Mouse (Mus musculus): ENCODE data around the gene Rnf180. TPM values are rescaled to one million over a fixed set of nuclear protein-coding genes. Genes with fewer than 3 reads are reported as not detected.

Rnf180 gene
- total and polyA plus RNA-seq, 2 experiments: 0.20 to 0.74 TPM

GRCm38 (mm10) chr13:105305513-105305912, 10.9 kb upstream of the Rnf180 start:
- Histone ChIP-seq H3K27ac (replicated peaks; ENCODE audit: insufficient read depth, low read depth, low read length) (no peak overlapping the region), H3K4me3 (ENCODE audit: insufficient read depth, low read depth, low read length) (no peak overlapping the region), H3K36me3 (ENCODE audit: control insufficient read depth, insufficient read depth, low read length) (no peaks in the 10 kb centered on the region), H3K4me1 (ENCODE audit: control insufficient read depth, insufficient read depth, low read length) (no peaks in the 10 kb centered on the region; the same call in 1 of the 2 replicates), H3K79me2 (ENCODE audit: control insufficient read depth, insufficient read depth, low read length) (no peaks in the 10 kb centered on the region), H3K9ac (ENCODE audit: low read depth, low read length) (no peak overlapping the region), H3K27me3 (ENCODE audit: control insufficient read depth, insufficient read depth, low read length) (no peaks in the 10 kb centered on the region)
- 88% methylated on average over 2 of the region's 2 CpGs for WGBS
- TF ChIP-seq POLR2A (IDR thresholded peaks at IDR 0.05; ENCODE audit: extremely low read depth, insufficient read depth, low read length): no peak
- TF ChIP-seq CTCF (IDR thresholded peaks at IDR 0.05; ENCODE audit: low read depth, low read length): no peak
- no peak for DNase-seq (ENCODE audit: extremely low read depth, low read depth, low spot score)

- TF ChIP-seq CTCF (IDR thresholded peaks at IDR 0.05; ENCODE audit: low read depth, low read length) (no peak), POLR2A (IDR thresholded peaks at IDR 0.05; ENCODE audit: extremely low read depth, insufficient read depth, low read length) (no peak)
- no peaks in the 10 kb centered on the region; the same call in 1 of the 2 replicates for H3K4me1 ChIP-seq (ENCODE audit: control insufficient read depth, insufficient read depth, low read length)
- no peak overlapping the region for H3K4me3 ChIP-seq (ENCODE audit: insufficient read depth, low read depth, low read length)
- no peaks in the 10 kb centered on the region for H3K36me3 ChIP-seq (ENCODE audit: control insufficient read depth, insufficient read depth, low read length)
- no peak overlapping the region for H3K9ac ChIP-seq (ENCODE audit: low read depth, low read length)
- H3K79me2 ChIP-seq (ENCODE audit: control insufficient read depth, insufficient read depth, low read length): no peaks in the 10 kb centered on the region
- H3K27me3 ChIP-seq (ENCODE audit: control insufficient read depth, insufficient read depth, low read length): no peaks in the 10 kb centered on the region
- no peak for DNase-seq (ENCODE audit: extremely low read depth, low read depth, low spot score)
- 79% methylated on average over 4 of the region's 4 CpGs for WGBS
- H3K27ac ChIP-seq (replicated peaks; ENCODE audit: insufficient read depth, low read depth, low read length): no peak overlapping the region
These were observed 9.4 kb upstream of the Rnf180 start for GRCm38 (mm10) chr13:105304054-105304453.

GRCm38 (mm10) chr13:105300009-105300346, 5.4 kb upstream of the Rnf180 start:
- Histone ChIP-seq H3K4me1 (ENCODE audit: control insufficient read depth, insufficient read depth, low read length) (no peaks in the 10 kb centered on the region), H3K9ac (ENCODE audit: low read depth, low read length) (no peak overlapping the region), H3K27ac (replicated peaks; ENCODE audit: insufficient read depth, low read depth, low read length) (no peak overlapping the region), H3K36me3 (ENCODE audit: control insufficient read depth, insufficient read depth, low read length) (no peaks in the 10 kb centered on the region), H3K79me2 (ENCODE audit: control insufficient read depth, insufficient read depth, low read length) (no peaks in the 10 kb centered on the region), H3K4me3 (ENCODE audit: insufficient read depth, low read depth, low read length) (no peak overlapping the region), H3K27me3 (ENCODE audit: control insufficient read depth, insufficient read depth, low read length) (no peaks in the 10 kb centered on the region)
- TF ChIP-seq CTCF (IDR thresholded peaks at IDR 0.05; ENCODE audit: low read depth, low read length) (no peak), POLR2A (IDR thresholded peaks at IDR 0.05; ENCODE audit: extremely low read depth, insufficient read depth, low read length) (no peak)
- 66% methylated on average over 4 of the region's 4 CpGs for WGBS
- DNase-seq (ENCODE audit: extremely low read depth, low read depth, low spot score): peak; percentile 39

GRCm38 (mm10) chr13:105299162-105300008, 4.8 kb upstream of the Rnf180 start:
- 58% methylated on average over 4 of the region's 4 CpGs for WGBS
- Histone ChIP-seq H3K79me2 (ENCODE audit: control insufficient read depth, insufficient read depth, low read length) (no peaks in the 10 kb centered on the region), H3K4me1 (ENCODE audit: control insufficient read depth, insufficient read depth, low read length) (no peaks in the 10 kb centered on the region), H3K27ac (replicated peaks; ENCODE audit: insufficient read depth, low read depth, low read length) (no peak overlapping the region), H3K4me3 (ENCODE audit: insufficient read depth, low read depth, low read length) (no peak overlapping the region), H3K36me3 (ENCODE audit: control insufficient read depth, insufficient read depth, low read length) (no peaks in the 10 kb centered on the region), H3K9ac (ENCODE audit: low read depth, low read length) (no peak overlapping the region), H3K27me3 (ENCODE audit: control insufficient read depth, insufficient read depth, low read length) (peaks cover 3% of the 10 kb centered on the region; the same call in 1 of the 2 replicates)
- DNase-seq (ENCODE audit: extremely low read depth, low read depth, low spot score): no peak
- no peak for TF ChIP-seq CTCF (IDR thresholded peaks at IDR 0.05; ENCODE audit: low read depth, low read length)
- no peak for TF ChIP-seq POLR2A (IDR thresholded peaks at IDR 0.05; ENCODE audit: extremely low read depth, insufficient read depth, low read length)

- no peak for TF ChIP-seq CTCF (IDR thresholded peaks at IDR 0.05; ENCODE audit: low read depth, low read length)
- TF ChIP-seq POLR2A (IDR thresholded peaks at IDR 0.05; ENCODE audit: extremely low read depth, insufficient read depth, low read length): no peak
- Histone ChIP-seq H3K4me3 (ENCODE audit: insufficient read depth, low read depth, low read length) (peak overlapping the region; percentile 47), H3K9ac (ENCODE audit: low read depth, low read length) (peak overlapping the region; percentile 66), H3K27ac (replicated peaks; ENCODE audit: insufficient read depth, low read depth, low read length) (no peak overlapping the region), H3K4me1 (ENCODE audit: control insufficient read depth, insufficient read depth, low read length) (no peaks in the 10 kb centered on the region), H3K79me2 (ENCODE audit: control insufficient read depth, insufficient read depth, low read length) (no peaks in the 10 kb centered on the region), H3K36me3 (ENCODE audit: control insufficient read depth, insufficient read depth, low read length) (no peaks in the 10 kb centered on the region), H3K27me3 (ENCODE audit: control insufficient read depth, insufficient read depth, low read length) (peaks cover 11% of the 10 kb centered on the region)
- no peak for DNase-seq (ENCODE audit: extremely low read depth, low read depth, low spot score)
- WGBS: 2% methylated on average over 90 of the region's 91 CpGs
These were observed 591 bp downstream of the Rnf180 start for GRCm38 (mm10) chr13:105293781-105294667.
